In genomic region chr13:98317246-98317677, GRCm38 (mm10) we compare ENCODE assay signal across 8 mouse cellular contexts. TPM values are rescaled to one million over a fixed set of nuclear protein-coding genes. Genes with fewer than 3 reads are reported as not detected.
DNase-seq lines count a peak whose midpoint lies in the region; ATAC-seq and TF ChIP-seq lines count a peak whose summit lies in the region.

No protein-coding gene starts in this region.

- peak overlapping the region; percentile 91 for H3K9ac ChIP-seq in heart, postnatal 0 days (replicated peaks; ENCODE audit: low read depth, low read length)

- no peak for TF ChIP-seq EP300 in heart, postnatal 0 days (IDR thresholded peaks at IDR 0.05; ENCODE audit: low read depth)

- no peak for DNase-seq in heart, postnatal 0 days (ENCODE audit: low spot score)
- DNase-seq in heart, postnatal 14 days = no peak
- DNase-seq in hindbrain, embryonic 10.5 days (ENCODE audit: low spot score) = no peak
- DNase-seq in urinary bladder, postnatal 14 days (ENCODE audit: low spot score) = no peak
- no peak for DNase-seq in right cerebral cortex, postnatal 25 days
- no peak for DNase-seq in urinary bladder, postnatal 36 days (ENCODE audit: low spot score in 2 of 2)

- peaks cover 15% of the 10 kb centered on the region for H3K36me3 ChIP-seq in heart, postnatal 0 days (replicated peaks; ENCODE audit: control insufficient read depth, insufficient read depth, low read length)
- peaks cover 29% of the 10 kb centered on the region for H3K36me3 ChIP-seq in hindbrain, embryonic 10.5 days
- H3K36me3 ChIP-seq in megakaryocyte, embryonic 14.5 days (replicated peaks; ENCODE audit: low read length) = peaks cover 27% of the 10 kb centered on the region

- peak overlapping the region; percentile 92 for H3K27ac ChIP-seq in heart, postnatal 0 days (ENCODE audit: low read depth)
- peak overlapping the region; percentile 97 for H3K27ac ChIP-seq in hindbrain, embryonic 10.5 days

- H3K9me3 ChIP-seq in heart, postnatal 0 days (replicated peaks; ENCODE audit: control insufficient read depth, low read length) = no peaks in the 10 kb centered on the region
- H3K9me3 ChIP-seq in hindbrain, embryonic 10.5 days = no peaks in the 10 kb centered on the region
- no peaks in the 10 kb centered on the region for H3K9me3 ChIP-seq in megakaryocyte, embryonic 14.5 days

- WGBS in heart, postnatal 0 days = 3% methylated on average over 16 of the region's 16 CpGs
- WGBS in hindbrain, embryonic 10.5 days = 4% methylated on average over 16 of the region's 16 CpGs

- H3K4me3 ChIP-seq in heart, postnatal 0 days (ENCODE audit: low read depth, low read length) = peak overlapping the region; percentile 87
- H3K4me3 ChIP-seq in hindbrain, embryonic 10.5 days = peak overlapping the region; percentile 100
- H3K4me3 ChIP-seq in megakaryocyte, embryonic 14.5 days (replicated peaks) = peak overlapping the region; percentile 96

- peaks cover 5% of the 10 kb centered on the region for H3K4me1 ChIP-seq in heart, postnatal 0 days (ENCODE audit: control insufficient read depth, insufficient read depth)
- H3K4me1 ChIP-seq in hindbrain, embryonic 10.5 days (replicated peaks) = peaks cover 17% of the 10 kb centered on the region
- peaks cover 31% of the 10 kb centered on the region for H3K4me1 ChIP-seq in megakaryocyte, embryonic 14.5 days

- TF ChIP-seq CTCF in heart, postnatal 0 days (IDR thresholded peaks at IDR 0.05; ENCODE audit: low read depth) = peak; percentile 26

- intact Hi-C loops in heart, postnatal 14 days (cut with DNase I) = no loop called here

- ATAC-seq in heart, postnatal 0 days (ENCODE audit: insufficient read depth, low read depth) = no peak
- ATAC-seq in activated CD4-positive, CD25-positive, alpha-beta regulatory T cell, adult 4 months = peak; percentile 34

- no peaks in the 10 kb centered on the region for H3K27me3 ChIP-seq in heart, postnatal 0 days (ENCODE audit: control insufficient read depth, insufficient read depth, low read length)
- no peaks in the 10 kb centered on the region for H3K27me3 ChIP-seq in hindbrain, embryonic 10.5 days (ENCODE audit: insufficient read depth, poor library complexity, severe bottlenecking)
- no peaks in the 10 kb centered on the region for H3K27me3 ChIP-seq in megakaryocyte, embryonic 14.5 days (replicated peaks)

- H3K4me2 ChIP-seq in heart, postnatal 0 days (ENCODE audit: low read depth, low read length) = peak overlapping the region; percentile 77

RNA-seq across cellular contexts. Expression of gene Btf3, which starts 0.5 kb away (rescaled TPM):
- total RNA-seq in heart, postnatal 0 days (2014; rRNA removed; ENCODE audit: low replicate concordance) = 208 and 210 TPM in 2 replicates
- 384 and 393 TPM in 2 replicates for polyA plus RNA-seq in heart, postnatal 0 days (2015; fragmentation: Nextera tagmentation; extraction: Ambion mirVana)
- total RNA-seq in heart, postnatal 14 days (2021) = 100 to 1,000 TPM; 201 to 210 TPM
- 1,000 to 10,000 TPM in 1 of 2 experiments, 100 to 1,000 TPM in 1; 915 to 1,034 TPM for polyA plus RNA-seq in activated CD4-positive, CD25-positive, alpha-beta regulatory T cell, adult 4 months (2017; shearing (Covaris generic))
- polyA plus RNA-seq in hindbrain, embryonic 10.5 days (2016; fragmentation: Nextera tagmentation; extraction: Ambion mirVana) = 664 and 711 TPM in 2 replicates
- 63.1 and 151 TPM in 2 replicates for polyA plus RNA-seq in megakaryocyte, embryonic 14.5 days (2012; ENCODE audit: insufficient read depth, low replicate concordance)

RNA-seq across cellular contexts. Expression of gene Foxd1, which starts 36.8 kb away (rescaled TPM):
- not detected in 2 replicates for total RNA-seq in heart, postnatal 0 days (2014; rRNA removed; ENCODE audit: low replicate concordance)
- not detected in 2 replicates for polyA plus RNA-seq in heart, postnatal 0 days (2015; fragmentation: Nextera tagmentation; extraction: Ambion mirVana)
- total RNA-seq in heart, postnatal 14 days (2021) = under 1 TPM in 1 of 2 experiments, not detected in 1; 0.07 TPM
- polyA plus RNA-seq in activated CD4-positive, CD25-positive, alpha-beta regulatory T cell, adult 4 months (2017; shearing (Covaris generic)) = not detected
- 3.9 TPM in 2 replicates for polyA plus RNA-seq in hindbrain, embryonic 10.5 days (2016; fragmentation: Nextera tagmentation; extraction: Ambion mirVana)
- 0.02 TPM in 1 of 2 replicates, not detected in the other for polyA plus RNA-seq in megakaryocyte, embryonic 14.5 days (2012; ENCODE audit: insufficient read depth, low replicate concordance)

RNA-seq across cellular contexts. Expression of gene Gm21976, which starts 37.6 kb away (rescaled TPM):
- total RNA-seq in heart, postnatal 0 days (2014; rRNA removed; ENCODE audit: low replicate concordance) = not detected in 2 replicates
- polyA plus RNA-seq in heart, postnatal 0 days (2015; fragmentation: Nextera tagmentation; extraction: Ambion mirVana) = 0.16 TPM in 1 of 2 replicates, not detected in the other
- total RNA-seq in heart, postnatal 14 days (2021) = not detected
- polyA plus RNA-seq in activated CD4-positive, CD25-positive, alpha-beta regulatory T cell, adult 4 months (2017; shearing (Covaris generic)) = not detected
- not detected in 2 replicates for polyA plus RNA-seq in hindbrain, embryonic 10.5 days (2016; fragmentation: Nextera tagmentation; extraction: Ambion mirVana)
- not detected in 2 replicates for polyA plus RNA-seq in megakaryocyte, embryonic 14.5 days (2012; ENCODE audit: insufficient read depth, low replicate concordance)

RNA-seq across cellular contexts. Expression of gene Ankra2, which starts 54.4 kb away (rescaled TPM):
- 12.3 and 40.9 TPM in 2 replicates for total RNA-seq in heart, postnatal 0 days (2014; rRNA removed; ENCODE audit: low replicate concordance)
- 18.5 and 19.3 TPM in 2 replicates for polyA plus RNA-seq in heart, postnatal 0 days (2015; fragmentation: Nextera tagmentation; extraction: Ambion mirVana)
- total RNA-seq in heart, postnatal 14 days (2021) = 10 to 100 TPM; 29.8 to 30.7 TPM
- polyA plus RNA-seq in activated CD4-positive, CD25-positive, alpha-beta regulatory T cell, adult 4 months (2017; shearing (Covaris generic)) = 10 to 100 TPM; 23.1 to 24.9 TPM
- polyA plus RNA-seq in hindbrain, embryonic 10.5 days (2016; fragmentation: Nextera tagmentation; extraction: Ambion mirVana) = 17.6 and 22.4 TPM in 2 replicates
- polyA plus RNA-seq in megakaryocyte, embryonic 14.5 days (2012; ENCODE audit: insufficient read depth, low replicate concordance) = 9.7 and 43.3 TPM in 2 replicates

RNA-seq across cellular contexts. Expression of gene Utp15, which starts 54.4 kb away (rescaled TPM):
- total RNA-seq in heart, postnatal 0 days (2014; rRNA removed; ENCODE audit: low replicate concordance) = 8.5 and 13.9 TPM in 2 replicates
- polyA plus RNA-seq in heart, postnatal 0 days (2015; fragmentation: Nextera tagmentation; extraction: Ambion mirVana) = 6.5 and 7.7 TPM in 2 replicates
- 1 to 10 TPM; 6.8 TPM for total RNA-seq in heart, postnatal 14 days (2021)
- polyA plus RNA-seq in activated CD4-positive, CD25-positive, alpha-beta regulatory T cell, adult 4 months (2017; shearing (Covaris generic)) = 10 to 100 TPM; 23.8 to 26.9 TPM
- polyA plus RNA-seq in hindbrain, embryonic 10.5 days (2016; fragmentation: Nextera tagmentation; extraction: Ambion mirVana) = 36.8 and 44.8 TPM in 2 replicates
- 2.7 TPM in 1 of 2 replicates, not detected in the other for polyA plus RNA-seq in megakaryocyte, embryonic 14.5 days (2012; ENCODE audit: insufficient read depth, low replicate concordance)
